Mouse (Mus musculus) liver, adult 2 months (tissue): ENCODE measurements around the gene Cdh12.

Experiments
- CTCF ChIP-seq: fragments of 200-500 bp; IDR thresholded peaks from 2 replicates; pipeline ENCODE4 v1.5.1; 2011; ENCODE audit warnings: low read depth, low read length, control low read depth
- POLR2A ChIP-seq: fragments of 200-500 bp; IDR thresholded peaks from 2 replicates; pipeline ENCODE4 v1.6.1; 2011; ENCODE audit warnings: low read length, control low read depth; ENCODE audit not compliant: insufficient read depth; ENCODE audit errors: extremely low read depth

DNA sequence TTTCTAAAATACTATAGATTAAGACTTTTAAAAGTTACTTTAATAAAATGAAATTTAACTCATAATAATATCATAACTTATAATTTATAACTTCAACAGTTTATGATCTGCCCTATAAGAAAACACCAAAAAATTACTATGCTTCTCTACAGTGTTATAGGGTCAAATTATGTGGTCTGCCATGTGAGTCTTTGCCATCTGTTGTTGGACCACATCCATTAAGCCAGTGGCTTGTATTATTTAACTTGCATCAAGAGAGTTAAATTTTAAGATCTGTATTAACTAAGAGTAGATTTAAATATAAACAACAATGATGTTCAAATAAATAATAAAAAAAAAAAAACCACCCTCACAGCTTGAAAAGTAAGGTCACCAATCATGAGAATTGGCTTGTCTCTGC, 479.2 kb downstream of the Cdh12 start:
- no peak for TF ChIP-seq POLR2A
- no peak for TF ChIP-seq CTCF
